Mouse (Mus musculus) left cerebral cortex, adult 9 months (tissue): ENCODE results near the gene Strn4.

ENCODE experiments used
- DNase-seq, 2 experiments: peaks; one replicate each; pipeline ENCODE4 v3.0.0; 2022; ENCODE audit warnings: low spot score in 2 of 2

The Strn4 gene

DNA sequence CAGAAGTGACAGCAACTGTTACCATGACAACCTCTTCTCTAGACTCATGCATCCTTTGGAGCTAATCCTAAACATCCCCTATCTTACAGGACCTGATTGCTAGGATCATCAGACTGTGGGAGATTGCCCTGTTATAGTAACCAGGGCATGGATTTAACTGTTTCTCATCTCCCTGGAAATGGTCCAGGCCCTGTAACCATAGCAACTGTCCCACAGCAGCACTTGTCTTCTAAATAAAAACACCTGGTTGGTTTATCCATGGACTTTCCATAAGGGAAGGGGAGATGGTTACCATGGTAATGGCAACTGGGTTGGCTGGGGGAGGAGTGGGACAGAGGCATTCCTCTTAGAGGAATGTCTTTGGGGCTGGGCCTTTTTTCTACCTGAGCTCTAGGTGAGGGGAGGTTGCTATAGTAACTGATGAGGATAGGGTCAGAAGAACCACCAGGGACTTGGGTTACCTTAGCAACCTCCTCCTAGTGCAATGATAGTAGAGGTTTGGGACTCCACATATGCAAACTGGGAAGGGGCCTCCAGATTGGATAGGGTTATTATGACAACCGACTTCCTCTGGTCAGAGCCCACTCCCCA lies at the start of gene Strn4:
TSS of gene Strn4 (plus strand) at position 539 of the 591 bp plus-strand sequence.
- peak in 1 of 2 experiments; percentile 74 for DNase-seq

DNA sequence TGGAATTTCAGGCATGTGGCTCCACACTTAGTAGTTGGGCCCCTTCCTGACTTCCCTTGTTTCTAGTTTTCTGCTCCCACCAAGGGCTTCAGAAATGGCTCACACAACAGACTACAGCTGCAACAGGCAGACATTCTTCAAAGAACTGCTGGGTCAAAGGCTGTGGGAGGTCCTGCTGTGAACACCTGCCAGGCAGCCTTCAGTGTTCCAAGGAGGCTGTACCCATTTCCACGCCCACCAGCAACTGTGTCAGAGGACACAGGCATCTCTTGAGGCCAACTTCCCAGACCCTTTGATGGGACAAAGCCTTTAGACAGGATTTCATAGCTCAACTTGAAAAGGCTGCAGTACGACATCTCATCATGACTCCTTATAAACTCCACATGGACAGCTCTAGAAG lies 49.2 kb upstream of the Strn4 start:
- no peak for DNase-seq

DNA sequence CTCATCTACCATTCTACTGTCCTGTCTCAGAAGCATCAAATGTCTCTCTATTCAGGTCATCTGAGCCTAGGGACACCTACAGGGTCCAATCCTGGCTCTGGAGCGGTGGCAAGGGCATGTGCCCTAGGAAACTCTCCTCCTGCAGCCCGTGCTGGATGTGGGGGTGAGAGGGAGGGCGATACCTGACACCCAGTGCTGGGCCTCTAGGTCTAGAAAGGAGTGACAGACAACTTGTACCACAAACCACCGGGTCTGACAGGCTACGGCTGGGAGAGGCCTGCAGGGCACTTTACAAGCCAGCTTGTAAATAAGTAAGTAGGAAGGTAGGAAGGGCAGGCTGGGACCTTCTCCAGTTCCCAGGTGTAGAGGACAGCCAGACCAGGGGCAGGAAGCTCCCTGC lies 39.8 kb upstream of the Strn4 start:
- DNase-seq, result no peak

DNA sequence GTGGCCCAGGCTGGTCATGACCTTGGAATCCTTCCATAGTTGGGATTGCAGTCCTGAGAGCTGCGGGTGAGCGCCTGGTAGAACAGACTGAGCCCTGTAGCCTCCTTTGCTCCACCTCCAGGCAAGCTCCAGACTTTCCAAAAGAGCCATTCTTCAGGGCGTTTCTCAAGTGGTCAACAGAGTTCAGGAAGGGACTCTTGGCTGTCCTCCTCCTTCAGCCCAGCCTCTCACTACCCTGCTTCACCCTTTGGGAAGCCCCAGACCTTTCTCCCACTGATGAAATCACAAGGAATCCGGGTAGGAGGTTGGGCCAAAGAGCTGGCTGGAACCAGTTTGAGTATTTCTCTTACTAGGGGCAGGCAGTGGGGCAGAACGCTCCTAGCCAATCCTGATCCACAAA lies 35.6 kb upstream of the Strn4 start:
- DNase-seq, result no peak

DNA sequence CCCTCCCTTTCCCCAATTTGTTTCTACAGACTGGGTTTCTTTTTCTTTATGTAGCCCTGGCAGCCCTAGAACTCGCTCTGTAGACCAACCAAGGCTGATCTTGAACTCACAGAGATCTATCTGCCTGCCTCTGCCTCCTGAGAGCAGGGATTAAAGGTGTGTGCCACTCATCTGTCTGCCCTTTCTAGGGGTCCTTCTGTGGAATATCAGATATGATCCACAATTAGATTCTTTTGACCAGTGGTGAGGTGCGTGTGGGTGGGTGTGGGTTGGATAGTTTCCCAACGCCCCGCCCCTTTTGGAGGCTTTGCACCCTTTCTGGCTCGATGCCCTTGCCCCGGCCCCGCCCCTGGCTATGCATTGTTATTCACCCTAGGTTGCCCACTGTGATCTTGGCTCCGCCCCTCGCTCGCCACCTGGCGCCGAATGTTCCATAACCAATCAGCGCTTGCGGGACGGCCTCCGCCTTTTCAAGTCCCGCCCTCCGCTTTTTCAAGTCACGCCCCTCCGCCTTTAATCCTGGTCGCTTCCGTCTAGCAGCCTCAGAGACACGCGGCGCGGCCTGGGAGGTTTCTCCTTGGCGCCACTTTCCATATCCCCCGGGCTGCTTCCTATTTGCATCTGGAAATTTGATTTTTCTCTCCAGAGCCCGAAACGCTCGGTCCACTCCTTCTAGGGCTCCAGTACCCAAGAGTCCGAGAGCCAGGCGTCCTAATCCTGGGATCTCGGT lies 34.7 kb upstream of the Strn4 start, which contains the start of gene Slc1a5:
TSS of gene Slc1a5 (plus strand) at position 516 of the 730 bp plus-strand sequence.
- peak; percentile 22 to 71 for DNase-seq

DNA sequence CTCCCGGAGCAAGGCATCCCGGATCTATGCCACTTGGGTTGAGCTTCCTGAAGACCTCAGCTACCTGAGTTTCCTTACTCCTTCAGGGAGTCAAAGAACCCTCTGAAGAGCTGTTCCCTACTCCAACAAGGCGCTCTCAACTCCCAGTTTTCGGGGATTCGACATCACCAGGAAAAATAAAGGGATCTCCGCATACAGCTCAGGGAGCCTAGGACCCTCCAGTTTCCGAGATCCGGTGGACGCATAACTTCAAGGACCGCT lies 34.2 kb upstream of the Strn4 start:
- DNase-seq, result no peak

DNA sequence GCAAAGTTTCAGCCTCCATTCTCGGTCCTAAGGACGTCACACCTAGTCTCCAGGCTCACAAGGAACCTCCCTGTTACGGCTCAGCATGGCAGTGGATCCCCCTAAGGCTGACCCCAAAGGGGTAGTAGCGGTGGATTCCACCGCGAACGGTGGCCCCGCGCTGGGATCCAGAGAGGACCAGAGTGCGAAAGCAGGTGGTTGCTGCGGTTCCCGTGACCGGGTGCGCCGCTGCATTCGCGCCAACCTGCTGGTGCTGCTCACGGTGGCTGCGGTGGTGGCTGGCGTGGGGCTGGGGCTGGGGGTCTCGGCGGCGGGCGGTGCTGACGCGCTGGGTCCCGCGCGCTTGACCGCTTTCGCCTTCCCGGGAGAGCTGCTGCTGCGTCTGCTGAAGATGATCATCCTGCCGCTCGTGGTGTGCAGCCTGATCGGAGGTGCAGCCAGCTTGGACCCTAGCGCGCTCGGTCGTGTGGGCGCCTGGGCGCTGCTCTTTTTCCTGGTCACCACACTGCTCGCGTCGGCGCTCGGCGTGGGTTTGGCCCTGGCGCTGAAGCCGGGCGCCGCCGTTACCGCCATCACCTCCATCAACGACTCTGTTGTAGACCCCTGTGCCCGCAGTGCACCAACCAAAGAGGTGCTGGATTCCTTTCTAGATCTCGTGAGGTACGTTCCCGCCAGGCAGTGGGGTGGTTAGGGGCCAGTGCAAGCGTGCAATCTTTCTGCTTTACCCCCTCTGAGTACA lies 33.7 kb upstream of the Strn4 start:
- DNase-seq, result no peak

DNA sequence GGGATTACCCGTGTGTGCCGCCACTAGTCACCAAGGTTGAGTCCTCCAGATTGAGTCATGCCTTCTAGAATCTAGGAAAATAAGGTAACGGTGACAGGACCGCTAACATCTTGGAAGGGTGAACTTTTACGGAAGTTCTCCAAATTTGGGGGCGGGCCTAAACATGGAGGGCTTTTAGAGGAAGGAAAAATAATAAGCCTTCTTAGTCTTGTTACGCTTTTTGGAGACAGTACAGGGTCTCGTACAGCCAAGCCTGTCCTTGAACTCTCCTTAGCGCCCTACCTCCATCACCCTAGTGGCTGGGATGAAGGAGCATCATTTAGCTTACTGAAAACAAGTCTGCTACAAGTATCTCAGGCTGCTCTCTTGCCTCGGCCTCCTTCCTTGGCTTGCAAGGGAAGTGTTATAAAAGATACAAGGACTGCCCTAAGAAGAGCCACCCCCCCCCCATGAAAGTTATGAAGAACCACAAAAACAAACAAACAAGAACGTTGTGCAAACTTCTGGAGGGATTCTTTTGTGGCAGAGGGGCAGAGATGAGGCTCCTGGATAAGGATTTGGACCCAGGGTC lies 33.0 kb upstream of the Strn4 start:
- DNase-seq, result no peak

DNA sequence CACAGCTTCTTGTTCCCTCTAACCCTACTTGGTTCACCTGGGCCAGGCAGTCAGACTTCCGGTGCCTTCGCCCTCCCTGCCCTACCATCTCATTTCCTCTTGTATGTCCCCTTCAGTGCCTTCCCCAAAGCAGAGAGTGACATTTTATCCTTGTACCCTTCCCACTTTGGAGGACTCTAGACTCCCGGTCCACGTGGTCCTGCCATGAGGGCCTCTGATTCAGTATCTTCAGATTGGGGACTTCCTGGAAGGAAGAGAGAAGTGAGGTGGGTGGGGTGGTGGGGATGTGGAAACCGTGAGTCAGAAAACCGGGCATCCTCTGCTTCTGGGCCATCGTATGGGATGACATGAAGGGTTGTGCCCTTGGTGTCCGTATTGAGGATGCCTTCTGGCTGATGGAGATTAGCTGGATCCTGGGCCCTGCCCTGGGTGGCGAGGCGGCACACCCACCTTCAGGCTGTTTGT lies 32.4 kb upstream of the Strn4 start:
- DNase-seq, result no peak

DNA sequence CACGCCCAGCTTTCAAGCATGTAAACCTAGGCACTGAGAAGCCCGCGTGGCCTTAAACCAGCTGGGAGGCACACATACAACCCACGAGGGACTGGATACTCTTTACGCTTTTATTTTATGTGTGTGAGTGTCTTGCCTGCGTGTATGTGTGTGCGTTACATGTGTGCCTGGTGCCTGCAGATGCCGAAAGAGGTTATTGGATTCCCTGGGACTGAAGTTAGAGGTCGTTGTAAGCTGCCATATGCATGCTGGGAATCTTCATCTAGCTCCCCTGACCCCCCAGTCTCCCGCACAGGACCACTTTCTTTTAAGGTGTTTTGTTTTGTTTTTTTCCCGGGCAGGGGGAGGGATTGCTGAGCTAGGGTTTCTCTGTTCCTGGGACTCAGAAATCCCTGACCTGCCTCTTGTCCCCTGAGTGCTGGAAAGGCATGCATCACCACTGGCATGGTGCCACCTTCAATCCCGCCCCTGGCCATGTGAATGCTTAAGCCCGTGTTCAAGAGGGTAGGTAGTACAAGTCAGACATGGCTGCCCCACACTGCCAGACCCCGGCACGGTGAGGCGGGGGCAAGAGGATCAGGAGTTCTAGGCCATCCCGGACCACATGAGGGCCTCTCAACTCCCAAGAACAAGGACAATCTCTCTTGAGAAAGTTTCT lies 31.8 kb upstream of the Strn4 start:
- DNase-seq, result no peak

DNA sequence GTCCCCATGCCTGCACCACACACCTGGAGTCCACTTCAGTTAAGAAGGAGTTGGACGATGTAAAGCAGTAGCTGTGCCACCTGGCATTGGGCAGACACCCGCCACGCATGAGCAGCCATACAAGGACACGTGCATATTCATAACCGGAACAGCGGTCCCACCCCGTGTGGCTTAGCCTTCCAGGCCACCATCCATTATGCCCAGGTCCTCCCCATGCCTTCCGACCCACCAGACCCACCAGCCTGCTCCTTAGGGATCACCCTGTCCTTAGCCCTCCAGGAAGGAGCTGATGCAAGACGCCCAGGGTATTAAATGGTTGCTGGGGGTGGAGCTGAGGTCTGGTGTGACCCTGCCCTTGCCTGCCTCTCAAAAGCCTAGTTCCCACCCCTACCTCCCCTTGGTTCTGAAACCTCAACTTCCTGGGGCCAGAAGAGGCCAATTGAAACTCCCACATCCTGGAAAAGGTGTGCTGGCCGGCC lies 31.2 kb upstream of the Strn4 start:
- DNase-seq, result no peak

DNA sequence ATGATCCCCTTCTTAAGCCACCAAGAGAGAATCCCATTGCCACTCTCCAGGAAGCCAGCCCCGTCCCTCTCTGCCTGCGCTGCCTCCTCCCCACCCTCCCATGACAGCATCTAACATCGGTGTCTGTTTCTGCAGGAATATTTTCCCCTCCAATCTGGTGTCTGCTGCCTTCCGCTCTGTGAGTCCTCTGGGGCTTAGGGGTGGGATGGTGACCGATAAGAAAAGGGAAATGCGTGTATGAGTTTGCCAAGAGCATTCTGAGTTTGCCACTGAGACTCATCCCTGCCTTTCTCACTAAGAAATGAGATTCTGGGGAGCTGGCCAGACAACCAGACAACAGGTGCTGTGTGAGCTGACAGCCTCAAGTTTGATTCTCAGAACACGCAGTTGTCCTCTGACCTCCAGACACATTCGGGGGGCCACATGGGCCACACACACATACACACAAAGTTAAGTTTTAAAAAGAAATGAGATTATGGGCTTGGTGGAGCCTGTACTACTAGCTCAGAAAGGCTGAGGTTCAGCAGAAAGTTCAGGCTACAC lies 30.1 kb upstream of the Strn4 start:
- DNase-seq, result no peak

DNA sequence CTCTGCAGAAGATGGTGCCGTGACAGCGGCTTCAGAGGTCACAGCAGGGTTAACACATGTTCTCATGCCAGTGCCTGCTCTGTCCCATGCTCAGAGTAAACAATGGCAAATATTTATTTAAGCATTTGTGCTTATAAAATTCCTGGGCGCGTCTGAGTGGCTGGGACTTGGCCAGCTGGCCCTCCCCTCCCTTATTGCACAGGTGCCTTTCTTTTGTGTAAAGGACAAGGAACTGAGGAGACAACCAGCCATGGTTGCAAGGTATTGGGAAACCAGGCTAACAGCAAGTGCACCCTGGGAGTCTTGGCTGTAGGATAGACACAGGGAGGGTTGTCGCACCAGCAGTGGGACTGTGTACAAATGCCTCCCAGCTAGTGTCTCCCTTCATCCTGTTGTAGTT lies 23.4 kb upstream of the Strn4 start:
- DNase-seq, result no peak

DNA sequence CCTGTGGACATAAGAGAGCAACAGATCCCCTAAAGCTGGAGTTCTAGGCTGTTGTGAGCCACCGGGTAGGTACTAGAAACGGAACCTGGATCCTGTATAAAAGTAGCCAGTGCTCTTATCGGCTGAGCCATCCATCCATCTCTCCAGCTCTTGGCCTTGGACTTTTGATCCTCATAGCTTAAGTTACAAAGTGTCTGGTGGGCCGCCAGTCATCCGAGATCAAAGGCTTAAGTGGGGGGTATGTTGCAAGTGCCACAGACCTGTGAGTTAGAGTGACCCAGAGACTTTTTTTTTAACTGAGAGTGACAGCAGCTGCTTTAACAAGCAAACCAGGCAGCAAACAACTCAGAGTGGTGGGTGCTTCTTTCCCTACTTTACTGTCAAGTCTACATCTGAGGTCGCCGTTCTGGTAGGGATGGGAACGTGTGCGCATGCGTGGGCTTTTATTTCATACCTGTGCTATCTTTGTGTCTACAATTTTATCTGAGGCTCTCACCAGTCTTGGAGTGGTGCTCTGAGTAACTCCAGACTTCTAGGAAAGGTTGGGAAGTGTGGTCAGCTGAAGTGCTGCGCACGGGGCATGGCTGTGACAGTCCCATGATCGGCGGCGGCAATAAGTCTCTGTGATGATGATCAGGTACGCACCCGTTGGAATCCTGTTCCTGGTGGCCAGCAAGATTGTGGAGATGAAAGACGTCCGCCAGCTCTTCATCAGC lies 22.5 kb upstream of the Strn4 start:
- no peak for DNase-seq

DNA sequence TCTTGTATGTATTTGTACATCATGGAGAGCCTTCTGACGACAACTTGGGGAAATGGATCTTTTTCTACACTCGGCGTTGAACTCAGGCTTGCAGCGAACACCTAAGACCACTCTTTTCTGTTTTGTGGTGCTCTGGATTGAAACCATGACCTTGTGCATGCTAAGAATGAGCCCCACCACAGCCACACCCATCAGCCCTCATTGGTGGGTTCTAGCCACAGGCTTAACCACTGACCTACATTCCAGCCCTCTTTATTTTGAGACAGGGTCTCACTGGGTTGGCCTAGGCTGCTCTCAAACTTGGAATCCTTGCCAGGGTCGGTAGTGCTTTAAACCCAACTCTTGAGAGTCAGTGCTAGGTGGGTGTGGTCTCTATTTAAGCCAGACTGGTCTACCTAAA lies 20.8 kb upstream of the Strn4 start:
- DNase-seq, result no peak

DNA sequence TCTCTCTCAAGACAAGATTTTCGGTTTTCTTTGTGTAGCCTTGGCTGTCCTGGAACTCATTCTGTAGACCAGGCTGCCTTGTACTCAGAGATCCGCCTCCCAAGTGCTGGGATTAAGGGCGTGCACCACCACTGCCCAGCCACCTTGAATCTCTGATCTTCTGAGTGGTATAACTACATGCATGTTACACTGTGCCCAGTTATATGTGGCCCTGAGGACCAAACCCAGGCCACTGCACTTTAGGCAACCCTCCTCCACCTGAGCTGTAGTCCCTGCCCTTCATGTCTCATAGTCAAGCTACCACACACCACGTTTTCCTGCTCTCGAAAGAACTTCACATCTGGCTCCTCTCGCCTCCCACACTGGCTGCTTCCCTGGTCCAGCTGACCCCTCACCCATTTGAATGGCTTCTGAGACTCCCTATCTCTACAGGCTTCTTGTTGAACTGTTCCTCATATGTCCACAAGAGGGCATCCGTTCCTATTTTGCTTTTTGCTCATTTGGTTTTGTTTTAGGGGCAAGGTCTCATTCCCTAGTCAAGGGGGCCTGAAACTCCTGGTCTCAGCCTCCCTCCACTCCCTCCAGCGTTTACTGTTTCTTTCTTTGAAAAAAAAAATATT lies 11.2 kb upstream of the Strn4 start:
- no peak for DNase-seq

DNA sequence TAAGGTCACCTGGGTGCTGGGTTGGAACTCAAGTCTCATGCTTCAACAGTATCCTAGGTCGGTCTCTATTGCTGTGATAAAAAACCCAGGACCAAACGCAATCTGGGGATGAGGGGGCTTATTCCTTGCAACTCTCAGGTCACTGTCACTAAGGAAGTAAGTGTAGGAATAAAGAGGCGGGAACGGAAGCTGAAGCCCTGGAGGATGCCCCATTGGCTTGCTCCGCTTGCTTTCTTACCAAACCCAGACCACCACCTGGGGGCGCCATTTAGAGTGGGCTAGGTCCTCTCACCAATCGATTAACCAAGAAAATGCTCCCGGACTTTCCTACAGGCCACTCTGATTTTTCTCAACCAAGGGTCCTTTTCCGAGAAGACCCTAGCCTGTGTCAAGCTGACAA lies 7.8 kb upstream of the Strn4 start:
- no peak for DNase-seq

DNA sequence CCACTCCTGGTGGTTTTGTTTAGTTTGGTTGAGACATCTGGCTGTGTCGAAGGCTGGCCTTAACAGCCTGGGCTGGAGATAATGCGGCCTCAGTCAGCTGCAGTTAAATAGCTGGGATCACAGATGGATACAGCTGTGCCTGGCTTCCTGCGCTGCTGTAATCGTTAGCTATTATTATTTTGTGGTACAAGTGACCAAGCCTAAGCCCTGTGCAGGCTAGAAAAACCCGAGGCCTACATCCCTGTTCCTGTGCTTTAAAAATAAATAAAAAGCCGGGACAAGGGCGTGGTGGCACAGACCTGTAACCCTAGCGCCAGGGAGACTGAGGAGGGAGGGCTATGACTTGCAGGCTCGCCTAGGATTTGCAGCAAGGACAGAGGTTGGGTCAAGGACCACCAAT lies 7.0 kb upstream of the Strn4 start:
- DNase-seq, result no peak

DNA sequence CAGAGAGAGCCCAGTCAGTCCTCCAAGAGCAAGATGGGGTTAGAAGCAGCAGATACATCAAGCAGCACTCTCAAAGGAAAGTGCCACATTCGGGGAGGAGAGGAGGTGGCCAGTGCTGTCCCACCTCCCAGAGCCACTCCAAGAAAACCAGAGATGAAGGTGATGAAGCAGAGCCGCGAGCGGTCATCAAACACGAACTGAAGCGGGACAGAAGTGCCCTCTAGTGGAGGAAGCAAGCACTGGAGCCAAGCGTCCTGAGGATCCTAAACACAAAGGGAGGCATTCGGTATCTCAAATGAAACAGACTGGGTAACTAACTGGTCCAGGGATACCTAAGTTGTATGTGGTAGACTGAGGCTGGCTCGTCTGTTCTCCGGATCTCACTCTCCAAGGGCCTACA lies 6.0 kb upstream of the Strn4 start:
- peak in 1 of 2 experiments; percentile 88 for DNase-seq

DNA sequence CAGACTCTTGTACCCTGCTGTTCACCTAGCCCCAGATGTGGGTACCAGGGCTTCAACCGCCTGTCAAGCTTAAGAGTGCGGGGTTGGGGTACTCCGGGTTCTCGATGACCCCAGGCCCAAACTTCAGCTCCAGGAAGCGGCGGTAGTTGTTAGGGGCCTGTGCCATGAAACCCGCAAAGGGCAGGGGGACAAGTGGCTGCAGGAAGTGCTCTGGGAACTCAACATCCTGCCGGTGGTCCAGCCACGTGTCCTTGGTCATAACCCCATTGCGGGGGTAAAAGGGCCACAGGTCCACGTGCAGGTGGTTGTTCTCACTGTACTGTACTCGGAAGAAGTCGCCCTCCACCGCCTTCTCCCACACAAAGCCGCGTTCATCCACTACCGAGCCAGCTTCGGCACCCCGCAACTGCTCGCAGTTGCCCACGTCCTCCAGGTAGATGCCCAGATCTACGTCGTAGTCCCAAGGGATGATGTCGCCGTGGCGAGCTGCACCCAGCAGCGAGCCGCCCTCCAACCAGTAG lies 5.2 kb upstream of the Strn4 start:
- no peak for DNase-seq
